Mouse (Mus musculus): ENCODE measurements around the gene Hyou1.

DNA sequence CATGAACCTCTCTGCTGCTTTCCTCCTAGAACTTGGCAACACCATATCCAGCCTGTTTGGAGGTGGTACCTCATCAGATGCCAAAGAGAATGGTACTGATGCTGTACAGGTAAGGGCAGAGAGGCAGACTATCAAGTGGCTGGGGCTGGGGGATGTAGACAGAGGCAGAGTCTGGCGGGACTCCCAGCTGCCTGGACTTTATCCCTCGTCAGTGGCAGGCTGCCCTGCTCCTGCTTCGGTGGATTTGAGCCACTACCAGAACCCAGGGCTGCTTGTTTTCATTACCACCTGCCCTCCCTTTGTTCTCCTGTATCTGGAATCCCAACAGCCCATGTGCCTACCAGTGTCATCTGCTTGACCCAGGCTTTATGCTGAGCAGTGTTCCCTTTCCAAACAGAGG lies 7.9 kb downstream of the Hyou1 start:
- no peak for TF ChIP-seq HCFC1 (IDR thresholded peaks at IDR 0.05; ENCODE audit: borderline replicate concordance, insufficient read depth, low read length)
- no peak for TF ChIP-seq MAFK (IDR thresholded peaks at IDR 0.05; ENCODE audit: insufficient read depth, low read depth, low read length)
